In the genomic region with DNA sequence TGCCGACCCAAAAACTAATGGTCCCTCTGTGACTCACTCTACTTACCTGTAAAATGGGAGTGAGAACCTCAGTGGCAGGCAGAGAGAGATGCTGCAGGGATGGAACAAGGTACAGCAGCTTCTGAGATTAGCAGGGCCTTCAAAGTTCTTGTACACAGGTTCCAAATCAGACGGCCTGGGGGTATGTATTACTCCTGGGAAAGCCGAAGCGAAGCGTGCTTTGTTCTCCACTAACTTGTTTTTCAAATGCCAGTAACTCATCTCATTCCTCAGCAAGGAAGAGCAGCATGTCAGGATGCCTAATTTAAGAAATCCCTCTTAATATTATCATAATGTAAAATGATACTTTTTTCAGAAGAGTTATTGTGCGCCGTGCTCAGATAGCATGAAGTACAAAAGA, we compare ENCODE assay signal across 27 mouse cellular contexts.
"Had no signal": no experiment of that assay in that cellular context is flagged by ENCODE, and none has a peak within 500 bp of the region (broad histone marks: within the 10 kb centered on the region; RNA-seq: fewer than 3 reads in every experiment).

No protein-coding gene starts in this region.

- H3K27me3 ChIP-seq: hindbrain, embryonic 12.5 days; intestine, embryonic 15.5 days; limb, embryonic 12.5 days; liver, embryonic 13.5 days had no signal

- ATAC-seq: hindbrain, embryonic 16.5 days; inflammation-experienced regulatory T-cells, adult 6 months; intestine, embryonic 15.5 days; intestine, postnatal 0 days had no signal

- H3K4me1 ChIP-seq: heart, embryonic 10.5 days; heart, embryonic 12.5 days; hindbrain, embryonic 10.5 days; hindbrain, embryonic 12.5 days; intestine, embryonic 15.5 days; limb, embryonic 10.5 days; limb, embryonic 12.5 days; liver, embryonic 13.5 days had no signal

- H3K9me3 ChIP-seq: heart, embryonic 10.5 days; heart, embryonic 12.5 days; hindbrain, embryonic 10.5 days; hindbrain, embryonic 12.5 days; intestine, embryonic 15.5 days; limb, embryonic 10.5 days; limb, embryonic 12.5 days; liver, embryonic 13.5 days had no signal

- DNase-seq: gastrocnemius, adult 2 months; gastrocnemius, postnatal 10 days; gastrocnemius, postnatal 25 days; heart, adult 2 months; heart, postnatal 10 days; heart, postnatal 4 days; kidney, adult 18-20 months; kidney, adult 8-10 months; kidney, postnatal 10 days; kidney, postnatal 25 days; kidney, postnatal 4 days; liver; liver, embryonic 13.5 days had no signal

- H3K36me3 ChIP-seq: heart, embryonic 10.5 days; heart, embryonic 12.5 days; hindbrain, embryonic 10.5 days; hindbrain, embryonic 12.5 days; intestine, embryonic 15.5 days; limb, embryonic 10.5 days; limb, embryonic 12.5 days; liver, embryonic 13.5 days had no signal

- H3K27ac ChIP-seq: gastrocnemius, adult 2 months; heart, adult 2 months; heart, embryonic 10.5 days; hindbrain, embryonic 10.5 days; hindbrain, embryonic 12.5 days; hindbrain, embryonic 14.5 days; intestine, embryonic 15.5 days; layer of hippocampus, adult 2 months; left cerebral cortex, adult 2 months; limb, embryonic 10.5 days; limb, embryonic 12.5 days; liver, embryonic 13.5 days had no signal

- H3K4me2 ChIP-seq: heart, embryonic 12.5 days; hindbrain, embryonic 12.5 days; hindbrain, embryonic 14.5 days; intestine, embryonic 15.5 days; limb, embryonic 12.5 days; liver, embryonic 11.5 days; liver, embryonic 13.5 days had no signal

- H3K4me3 ChIP-seq: gastrocnemius, adult 2 months; heart, adult 2 months; heart, embryonic 10.5 days; heart, embryonic 12.5 days; hindbrain, embryonic 10.5 days; hindbrain, embryonic 12.5 days; intestine, embryonic 15.5 days; layer of hippocampus, adult 2 months; left cerebral cortex, adult 2 months; limb, embryonic 10.5 days; limb, embryonic 12.5 days; liver, embryonic 13.5 days had no signal

- H3K9ac ChIP-seq: heart, embryonic 12.5 days; hindbrain, embryonic 12.5 days; hindbrain, embryonic 14.5 days; intestine, embryonic 15.5 days; limb, embryonic 12.5 days; liver, embryonic 13.5 days had no signal
